Mouse (Mus musculus) CD4-positive, CD25-positive, alpha-beta regulatory T cell, adult 2 months (primary cell): ENCODE results near the gene Syk.
A peak's percentile ranks its signal among the peaks of the same experiment; 100 is the strongest.

ENCODE experiments used
- DNase-seq: peaks from one replicate; pipeline ENCODE4 v3.0.0-alpha.2; 2012; ENCODE audit warnings: low read depth, low spot score

Syk gene

DNA sequence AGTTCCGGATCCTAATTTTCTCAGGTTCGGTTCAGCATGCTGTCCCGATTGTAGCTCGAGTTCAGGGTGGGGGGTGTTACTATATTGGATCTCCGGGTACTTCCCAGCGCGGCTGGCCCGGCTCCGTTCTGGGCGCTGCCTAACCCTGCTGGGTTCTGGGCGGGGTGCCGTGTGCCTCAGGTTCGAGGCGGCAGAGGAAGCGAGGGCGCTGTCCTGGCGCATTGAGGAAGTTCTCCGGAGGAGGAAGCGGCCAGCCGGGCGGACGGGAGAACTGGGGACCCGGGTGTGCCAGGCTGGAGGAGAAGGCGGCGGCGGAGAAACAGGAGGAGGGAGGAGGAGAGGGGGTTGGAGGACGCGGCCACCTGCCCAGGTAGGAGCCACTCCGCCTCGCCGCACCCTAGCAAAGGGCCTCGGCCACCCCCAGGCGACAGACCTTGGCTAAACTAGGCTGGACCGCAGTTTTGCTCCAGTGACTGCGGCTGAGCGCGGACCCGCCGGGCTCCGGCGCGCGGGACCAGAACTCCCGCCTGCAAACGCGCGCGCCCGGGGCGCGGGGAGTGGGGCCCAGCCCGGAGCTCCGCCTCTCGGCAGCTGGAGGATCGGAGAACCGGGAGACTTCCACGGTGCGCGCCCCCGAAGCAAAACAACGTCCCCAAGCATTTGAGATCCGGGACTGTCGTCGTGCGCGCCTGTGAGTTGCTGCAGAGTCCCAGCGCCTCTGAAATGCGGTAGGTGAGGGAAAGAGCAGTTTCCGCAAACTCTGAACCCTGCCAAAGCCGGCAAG is at the start of gene Syk:
TSS of gene Syk (plus strand) at position 296 of the 784 bp plus-strand sequence.
- peak; percentile 50 for DNase-seq

DNA sequence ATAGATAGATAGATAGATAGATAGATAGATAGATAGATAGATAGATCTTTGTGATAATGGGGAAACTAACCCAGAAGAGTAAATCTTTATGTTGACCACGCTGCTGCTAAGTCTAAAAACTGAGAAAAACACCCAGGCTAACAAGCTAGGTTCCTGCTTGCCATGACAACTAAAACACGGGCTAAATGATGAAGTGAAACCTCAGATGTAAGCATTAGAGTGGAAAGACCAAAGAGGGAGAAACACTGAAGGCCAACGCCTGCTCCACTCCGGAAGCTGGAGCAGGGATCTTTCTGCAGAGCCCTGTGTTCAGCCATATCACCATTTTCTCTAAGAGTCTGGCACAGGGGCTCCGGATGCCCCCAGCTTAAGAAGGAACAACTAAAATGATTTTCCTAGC is 49.3 kb upstream of the Syk start:
- no peak for DNase-seq

DNA sequence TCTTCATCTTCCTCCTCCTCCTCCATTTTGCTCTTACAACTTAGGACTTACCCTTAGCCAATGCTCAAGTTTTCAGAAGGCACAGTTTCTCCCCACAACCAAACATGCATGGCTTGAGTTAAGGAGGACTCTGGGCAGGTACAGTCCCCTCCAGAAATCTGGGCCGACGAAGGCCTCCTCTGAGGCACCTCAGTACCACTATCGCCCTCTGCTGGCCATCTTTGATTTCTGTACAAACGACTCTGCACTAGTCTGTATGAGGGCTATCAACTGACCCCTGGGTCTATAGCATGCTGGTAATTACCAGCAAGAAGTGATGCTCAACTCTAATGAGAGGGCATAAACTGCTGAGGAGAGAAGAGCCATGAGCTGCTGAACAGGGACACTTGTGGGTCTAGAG is 47.4 kb upstream of the Syk start:
- DNase-seq, result peak; percentile 79

DNA sequence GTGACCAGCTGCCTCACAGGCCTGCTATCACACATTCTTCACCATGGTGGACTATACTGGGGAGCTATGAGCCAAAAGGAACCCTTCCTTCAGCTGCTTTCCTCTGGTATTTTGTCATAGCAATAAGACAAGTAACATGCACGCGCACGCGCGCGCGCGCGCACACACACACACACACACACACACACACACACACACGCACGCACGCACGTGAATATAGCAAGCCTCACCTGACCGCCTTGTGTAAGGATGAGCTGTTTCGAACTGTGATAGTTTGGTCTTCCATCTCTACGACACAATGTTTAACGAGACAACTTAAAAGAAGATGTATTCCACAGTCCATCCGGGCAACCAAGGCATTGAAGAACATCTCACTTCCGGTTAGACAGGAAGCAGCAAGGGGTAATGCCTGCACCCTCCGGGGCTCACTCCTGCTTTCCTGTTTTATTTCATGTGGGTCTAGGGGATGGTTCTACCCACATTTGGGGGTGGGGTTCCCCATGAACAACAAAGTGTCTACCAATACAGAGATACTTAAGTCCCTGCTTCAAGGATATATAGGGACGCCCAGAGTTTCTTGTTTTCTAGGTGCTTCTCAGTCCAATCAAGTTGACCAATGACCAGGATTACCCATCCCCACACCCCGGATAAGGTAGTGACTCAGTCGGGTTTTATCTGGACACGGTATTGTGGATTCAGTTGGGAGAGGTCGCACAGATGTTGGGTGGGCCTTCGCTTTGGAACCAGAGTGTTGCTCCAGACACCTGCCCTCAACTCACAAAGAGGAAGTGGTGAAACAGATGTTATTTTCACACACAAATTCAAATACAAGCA is 45.0 kb upstream of the Syk start:
- peak; percentile 16 for DNase-seq

DNA sequence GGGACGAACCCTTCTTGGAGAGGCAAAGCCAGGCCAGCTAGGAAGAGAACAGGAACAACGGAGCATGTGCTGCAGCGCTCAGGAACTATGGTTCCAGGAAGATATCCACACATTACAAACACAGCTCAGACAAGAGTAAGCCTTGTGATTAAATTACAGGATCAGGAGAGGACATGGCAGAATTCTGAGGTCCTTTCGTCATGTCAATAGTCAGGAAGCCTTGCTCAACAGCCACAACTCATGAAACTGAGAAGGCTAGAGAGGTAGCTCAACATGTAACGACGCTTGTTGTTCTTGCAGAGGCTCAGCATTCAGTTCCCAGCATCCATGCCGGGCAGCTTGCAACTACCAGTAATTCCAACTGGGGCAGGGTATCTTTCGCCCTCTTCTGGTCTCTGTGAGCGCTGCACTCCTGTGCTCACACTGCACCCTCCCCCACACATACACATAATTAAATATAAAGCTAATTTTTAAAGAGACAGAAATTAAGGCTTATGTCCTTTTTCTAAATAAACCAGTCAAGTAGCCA is 44.3 kb upstream of the Syk start:
- DNase-seq, result peak; percentile 27

DNA sequence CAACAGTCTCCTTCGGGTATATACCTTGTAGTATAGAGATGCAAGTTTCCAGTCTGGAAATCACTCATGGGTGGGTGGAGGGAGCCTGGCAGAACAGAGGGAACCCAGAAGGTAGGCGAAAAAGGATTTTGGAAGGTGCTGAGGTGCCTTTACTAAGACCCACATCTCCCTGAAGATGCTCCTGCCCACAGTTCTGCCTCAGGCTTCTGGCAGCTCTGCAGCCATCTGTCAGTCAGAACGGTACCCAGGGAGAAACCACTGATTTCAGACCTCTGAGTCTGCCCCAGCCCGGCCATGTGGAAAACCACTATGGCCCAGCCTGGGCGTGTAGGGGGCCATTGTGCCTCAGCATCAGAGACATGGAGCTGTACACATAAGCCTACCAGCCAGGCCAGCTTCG is 43.5 kb upstream of the Syk start:
- DNase-seq, result no peak

DNA sequence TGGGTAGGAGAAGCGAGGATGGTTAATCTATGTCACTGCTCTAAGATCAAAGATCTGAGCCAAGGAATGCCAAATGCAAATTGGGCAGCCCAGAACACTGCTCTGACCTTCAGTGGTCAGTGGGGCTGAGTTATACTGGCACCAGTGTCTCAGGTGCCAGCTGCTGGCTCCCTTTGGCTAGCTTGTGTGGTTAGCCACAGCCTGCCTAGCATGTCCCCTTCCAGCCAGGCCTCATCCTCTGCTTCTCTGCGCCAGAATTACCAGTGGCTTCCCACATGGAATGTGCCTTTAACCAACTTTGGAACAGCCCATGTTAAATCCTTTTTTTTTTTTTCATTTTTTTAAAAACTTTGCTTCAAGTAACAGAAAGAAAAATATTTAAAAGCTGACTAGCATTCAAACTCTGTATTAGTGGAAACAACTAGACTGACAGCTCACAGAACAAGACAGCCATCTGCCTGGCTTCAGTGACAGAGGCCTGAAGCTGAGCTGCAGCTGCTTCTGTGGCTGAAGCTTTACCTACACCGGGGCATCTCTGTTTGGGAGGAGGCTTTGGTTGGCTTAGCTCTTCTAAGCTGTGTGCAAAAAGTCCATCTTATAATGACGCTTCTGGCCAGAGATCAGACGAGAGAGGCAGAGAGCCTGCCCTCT is 41.5 kb upstream of the Syk start:
- no peak for DNase-seq

DNA sequence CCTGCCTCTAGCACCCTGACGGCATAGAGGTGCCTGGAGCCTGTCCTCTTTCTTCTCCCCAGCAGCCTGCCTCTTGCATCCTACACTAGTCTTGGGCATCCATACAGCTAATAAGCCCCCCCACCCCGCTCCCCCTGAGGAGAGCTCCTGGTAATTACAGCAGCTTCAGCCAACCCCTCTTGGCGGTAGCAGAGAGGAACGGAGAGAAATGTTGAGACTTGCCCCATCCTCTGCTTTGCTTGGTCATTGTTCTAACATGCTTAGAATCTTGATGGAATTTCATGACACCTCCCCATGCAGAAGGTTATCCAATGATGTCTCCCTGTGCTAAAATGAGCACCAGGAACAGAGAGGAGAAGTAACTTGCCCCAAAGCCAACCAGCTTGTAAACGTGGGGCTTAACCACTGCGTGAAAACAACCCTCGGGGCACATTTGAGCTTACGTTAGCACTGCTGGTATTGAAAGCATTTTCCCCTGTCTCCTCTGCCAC is 40.9 kb upstream of the Syk start:
- no peak for DNase-seq

DNA sequence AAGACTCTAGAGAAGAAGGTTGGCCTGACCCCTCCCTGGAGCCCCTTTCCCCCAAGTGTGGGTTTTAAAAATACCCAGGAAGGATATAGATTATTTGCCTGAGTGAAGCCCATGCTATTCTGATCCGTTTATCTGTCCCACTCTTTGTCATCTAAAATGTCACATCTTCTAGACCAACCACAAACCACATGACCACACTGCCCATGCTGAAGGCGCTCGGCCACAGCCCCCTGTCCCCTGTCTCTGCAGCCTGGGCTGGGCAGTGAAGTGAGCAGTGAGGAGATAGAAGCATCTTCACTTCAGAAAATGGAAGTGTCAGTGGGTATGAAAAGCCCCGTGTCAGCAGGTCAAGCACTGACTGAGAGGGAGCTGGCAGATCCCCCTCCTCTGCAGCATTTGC is 40.3 kb upstream of the Syk start:
- no peak for DNase-seq

DNA sequence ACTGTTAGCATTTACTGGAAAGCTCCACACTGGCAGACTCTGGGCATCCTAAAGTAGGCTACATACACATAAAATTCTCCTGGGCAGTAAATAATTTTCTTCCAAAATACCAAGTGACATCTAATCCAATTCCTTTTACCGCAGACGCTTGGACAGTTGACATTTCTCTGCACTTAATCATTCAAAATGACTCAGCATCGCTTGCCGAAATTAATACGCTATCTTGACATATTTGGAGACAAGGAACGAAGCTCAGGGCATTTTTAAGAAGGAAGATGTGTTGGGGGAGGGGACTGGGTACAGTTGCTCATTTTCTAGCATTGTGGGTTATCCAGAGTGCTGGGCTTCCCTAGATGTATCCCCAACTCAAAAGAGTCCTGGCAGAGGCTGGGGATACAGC is 36.7 kb upstream of the Syk start:
- no peak for DNase-seq

DNA sequence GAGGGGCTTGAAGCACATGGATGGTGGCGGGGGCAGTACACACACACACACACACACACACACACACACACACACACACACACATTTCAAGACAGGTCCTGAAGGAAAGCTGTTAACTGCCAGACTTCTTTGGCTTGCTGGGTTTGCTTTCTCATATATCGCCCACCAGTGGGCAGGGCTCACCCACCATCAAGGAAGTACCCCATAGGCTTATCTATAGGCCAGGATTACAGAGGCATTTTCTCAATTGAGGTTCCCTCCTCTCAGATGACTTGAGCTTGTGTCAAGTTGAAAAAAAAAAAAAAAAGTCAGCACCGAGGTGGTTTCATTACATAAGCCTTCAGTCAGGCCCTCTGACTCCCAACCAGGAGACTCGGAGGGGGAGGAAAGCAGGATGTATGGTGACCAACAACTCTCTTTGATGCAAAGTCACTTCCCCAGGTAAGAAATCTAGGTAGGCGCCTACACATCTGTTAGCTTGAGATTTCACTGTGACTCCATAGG is 32.2 kb upstream of the Syk start:
- no peak for DNase-seq

DNA sequence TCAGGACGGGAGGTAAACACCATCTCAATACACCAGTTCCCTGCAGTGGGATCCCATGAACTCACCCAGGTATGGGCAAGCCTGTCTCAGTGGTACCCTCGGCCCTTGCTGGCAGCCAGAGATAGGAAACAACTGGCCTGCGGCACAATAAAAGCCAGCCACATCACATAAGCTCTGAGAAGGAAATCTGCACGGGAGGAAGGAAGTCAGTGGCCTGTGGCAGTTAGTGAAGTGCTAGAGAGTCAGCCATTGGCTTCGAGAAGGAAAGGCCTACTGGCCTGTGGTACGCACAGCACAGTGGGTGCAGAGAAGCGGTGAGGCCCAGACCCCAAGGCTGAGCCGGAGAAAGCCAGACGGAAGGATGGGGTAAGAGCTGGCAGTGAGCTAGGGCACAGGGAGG is 31.7 kb upstream of the Syk start:
- no peak for DNase-seq

DNA sequence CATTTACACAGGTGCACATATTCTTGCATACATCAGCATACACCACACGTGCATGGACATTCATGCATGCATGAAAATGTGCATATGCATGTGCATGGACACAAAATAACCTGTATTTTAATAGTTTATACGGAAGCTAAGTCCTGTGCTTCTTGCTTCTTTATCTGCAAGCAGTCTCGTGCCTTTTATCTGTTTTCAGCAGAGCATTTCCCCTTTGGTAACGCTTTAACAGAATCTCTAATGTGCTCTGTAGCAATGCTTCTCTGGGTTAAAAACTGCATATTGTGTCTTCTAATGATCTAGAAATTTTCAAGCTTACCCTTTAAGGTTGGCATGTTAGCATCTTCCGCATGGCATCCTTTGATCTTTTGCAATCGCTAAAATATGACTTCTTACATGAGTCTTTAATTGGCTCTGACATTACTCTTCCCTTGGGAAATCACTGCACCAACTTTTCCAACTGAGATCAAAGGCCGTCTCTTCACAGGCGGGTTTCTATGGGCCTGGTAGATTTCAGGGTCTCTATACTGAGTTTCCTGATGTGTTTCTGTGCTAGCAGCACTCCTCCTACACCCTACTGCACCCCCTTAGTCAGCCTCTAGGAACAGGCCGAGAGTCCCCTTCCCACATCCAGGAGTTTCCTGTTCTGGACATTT is 30.0 kb upstream of the Syk start:
- DNase-seq, result no peak

DNA sequence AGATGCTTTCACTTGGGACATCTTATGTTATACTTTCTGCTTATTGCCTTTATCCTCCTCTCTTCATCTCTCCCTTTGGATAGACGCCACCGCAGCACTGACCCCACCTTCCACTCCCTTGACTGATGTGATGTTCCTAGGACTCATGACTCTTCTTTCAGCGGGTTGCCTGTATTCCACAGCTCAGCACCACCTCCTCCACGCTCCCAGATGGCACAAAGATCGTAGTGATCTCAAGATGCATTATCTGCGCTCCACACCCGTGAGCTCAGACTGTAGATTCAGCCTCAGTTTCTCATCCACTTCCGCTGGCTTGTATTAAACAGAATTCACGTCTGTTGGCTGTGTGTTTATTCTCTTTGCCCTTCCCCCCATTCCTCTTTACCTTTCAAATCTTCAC is 28.3 kb upstream of the Syk start:
- DNase-seq, result no peak

DNA sequence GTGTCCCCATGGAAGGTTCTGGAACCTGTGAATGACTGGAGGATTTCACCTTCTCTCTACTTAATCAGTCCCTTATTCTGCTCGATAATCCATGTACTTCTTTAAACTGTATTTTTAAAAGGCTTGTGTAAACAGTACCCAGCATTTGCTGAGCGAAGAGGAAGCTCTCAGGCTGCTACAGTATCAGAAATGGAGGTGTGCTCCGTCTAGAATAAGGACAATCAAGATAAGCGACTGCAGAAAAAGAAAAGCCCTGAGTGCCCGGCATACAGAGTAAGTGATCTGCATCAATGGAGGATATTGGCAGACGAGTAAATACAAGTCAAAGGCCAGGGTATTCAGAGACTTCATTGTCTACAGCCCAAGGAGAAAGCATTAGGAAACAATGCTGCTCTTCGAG is 25.6 kb upstream of the Syk start:
- no peak for DNase-seq

DNA sequence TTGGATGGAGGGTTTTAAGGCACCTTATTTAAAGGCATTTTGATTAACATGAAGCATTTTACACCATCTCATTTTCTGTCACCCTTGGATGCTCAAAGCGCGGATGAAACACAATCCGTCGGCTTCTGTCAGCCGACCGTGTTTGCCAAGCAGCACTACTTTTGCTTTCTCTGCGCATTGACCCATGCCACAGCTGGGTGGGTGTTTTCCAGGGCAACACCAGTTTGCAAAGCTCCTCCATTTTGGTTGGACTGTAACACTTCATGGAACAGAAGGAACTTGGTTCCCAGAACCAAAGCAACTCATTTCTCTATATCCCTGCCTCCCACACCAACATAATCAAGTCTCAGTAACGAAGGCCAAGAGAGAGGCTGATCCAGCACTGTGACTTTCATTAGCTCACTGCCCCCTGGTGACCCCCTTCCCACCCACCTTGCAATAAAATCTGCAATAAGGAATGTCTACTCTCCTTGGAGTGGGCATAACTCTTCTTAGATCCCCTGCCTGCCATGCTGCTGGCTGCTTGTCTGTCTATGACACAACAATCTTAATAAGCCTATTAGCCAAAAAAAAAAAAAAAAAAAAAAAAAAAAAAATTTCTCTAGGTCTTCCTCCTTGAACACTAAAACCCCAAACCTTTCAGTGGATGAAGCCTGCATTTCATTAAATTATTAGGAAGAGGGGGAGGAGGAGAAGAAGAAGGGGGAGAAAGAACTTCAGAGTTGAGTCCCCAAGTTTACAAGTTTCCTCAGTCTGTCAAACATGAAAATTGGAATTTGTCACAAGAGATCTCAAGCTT is 21.4 kb upstream of the Syk start:
- no peak for DNase-seq

DNA sequence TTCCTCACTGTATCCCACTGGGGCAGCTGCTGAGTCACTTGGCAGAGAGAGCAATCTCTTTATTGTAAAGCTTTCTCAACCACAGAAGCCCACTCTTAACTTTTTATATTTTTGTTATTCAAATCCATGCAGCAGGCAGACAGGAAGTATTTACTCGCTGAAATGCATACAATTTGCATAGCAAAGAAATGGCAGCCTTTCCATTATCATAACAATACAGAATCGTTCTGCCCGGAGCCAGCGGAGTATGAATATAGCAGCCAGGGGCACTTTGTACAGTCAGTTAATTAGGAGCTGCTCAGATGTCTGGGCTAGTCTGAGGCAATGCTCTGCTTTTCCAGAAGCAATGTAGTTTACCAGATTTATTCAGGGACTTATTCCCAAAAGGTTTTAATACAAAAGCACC is 20.8 kb upstream of the Syk start:
- no peak for DNase-seq

DNA sequence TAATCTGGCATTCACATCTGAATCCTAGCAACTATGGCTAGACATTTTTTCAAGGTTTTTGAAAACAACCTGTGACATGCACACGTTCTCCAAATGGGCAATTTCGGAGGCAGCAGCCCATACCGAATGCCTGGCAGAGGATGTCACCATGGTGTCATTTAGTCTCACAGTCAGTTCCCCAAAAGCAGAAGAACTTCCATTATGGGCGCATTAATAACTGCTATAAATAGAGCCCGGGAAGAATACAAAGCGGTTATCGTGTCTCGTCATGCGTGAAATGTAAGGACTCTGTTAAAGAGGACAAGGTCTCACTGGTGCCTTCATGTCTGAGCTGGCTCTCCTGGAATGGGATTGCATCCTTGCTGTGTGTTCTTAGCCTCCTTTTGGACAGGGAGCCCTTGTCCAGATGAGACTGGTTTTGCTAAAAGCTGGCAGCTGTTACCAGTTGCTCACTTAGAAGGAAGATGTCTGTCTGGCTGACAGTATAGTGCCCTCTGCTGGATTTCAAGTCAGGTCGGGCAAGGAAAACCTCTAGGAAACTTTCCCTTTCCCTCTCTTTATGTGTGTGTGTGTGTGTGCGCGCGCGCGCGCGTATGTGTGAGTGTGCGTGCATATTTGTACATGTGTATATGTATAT is 17.8 kb upstream of the Syk start:
- DNase-seq, result no peak

DNA sequence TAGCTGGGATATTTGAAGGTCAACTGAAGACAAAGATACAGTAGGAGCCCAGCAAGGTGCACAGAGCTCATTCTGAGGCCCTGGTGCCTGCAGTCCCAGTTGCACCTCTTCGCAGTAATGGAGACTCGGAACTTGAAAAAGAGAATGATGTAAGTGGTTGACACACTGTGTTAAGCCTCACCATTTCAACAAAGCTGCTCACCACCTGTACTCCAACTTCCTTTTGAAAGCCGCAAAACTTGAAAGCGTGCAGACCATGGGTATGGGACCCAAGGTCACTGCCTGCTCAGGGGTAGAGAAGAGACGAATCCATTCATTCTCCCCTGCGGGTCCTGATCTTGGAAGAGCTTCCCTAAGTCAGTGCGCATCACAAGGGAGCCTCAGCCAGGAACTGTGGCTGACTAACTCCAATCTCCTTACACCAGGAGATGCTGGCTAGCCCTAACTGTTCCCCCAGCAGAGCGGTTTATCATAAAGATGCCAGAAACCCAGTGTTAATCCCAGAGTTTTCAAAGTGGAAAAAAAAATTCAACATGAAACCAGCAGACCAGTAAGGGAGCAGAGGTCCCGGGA is 16.7 kb upstream of the Syk start:
- no peak for DNase-seq

DNA sequence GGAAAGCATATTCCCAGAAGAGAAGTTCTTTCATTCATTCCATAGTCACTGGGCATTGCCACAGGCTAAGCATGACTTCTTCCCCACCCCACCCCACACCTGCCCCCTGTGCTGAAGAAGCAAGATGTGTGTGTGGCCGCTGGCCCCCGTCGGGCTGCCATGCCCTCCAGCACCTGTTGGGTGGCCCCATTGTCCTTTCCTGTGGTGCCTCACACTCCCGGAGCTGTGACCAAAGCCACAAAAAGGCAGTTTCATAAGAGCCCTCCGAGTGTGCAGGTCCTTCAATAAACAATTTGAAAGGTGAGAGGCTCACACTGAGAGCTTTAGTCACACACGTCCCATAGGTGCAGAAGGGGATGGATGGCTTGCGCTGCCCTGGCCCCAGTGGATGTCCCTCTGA is 16.2 kb upstream of the Syk start:
- no peak for DNase-seq
